In the genomic region with DNA sequence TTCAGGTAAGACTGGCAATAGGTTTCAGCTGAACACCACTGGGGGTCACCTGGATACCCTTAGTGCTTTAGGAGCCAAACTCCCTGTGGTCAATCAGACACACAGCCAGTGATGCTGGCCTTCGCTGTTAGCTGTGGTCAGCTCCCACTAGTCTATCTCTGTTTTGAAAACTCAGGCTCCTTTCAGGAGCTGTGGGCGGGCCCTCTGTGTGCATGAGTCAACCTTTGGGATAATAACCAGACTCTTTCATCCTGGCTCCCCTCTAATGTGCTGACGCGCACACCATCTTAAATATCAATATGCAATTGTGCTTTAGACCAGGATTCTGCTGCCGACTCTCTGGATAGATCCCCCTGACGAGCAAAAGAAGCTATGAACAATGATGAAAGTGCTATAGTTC, we compare ENCODE assay signal across 28 mouse cellular contexts.
DNase-seq lines count a peak whose midpoint lies in the region; ATAC-seq lines count a peak whose summit lies in the region.
"Had no signal": no experiment of that assay in that cellular context is flagged by ENCODE, and none has a peak within 500 bp of the region (broad histone marks: within the 10 kb centered on the region; RNA-seq: fewer than 3 reads in every experiment).

No protein-coding gene starts in this region.

- no peaks in the 10 kb centered on the region for H3K36me3 ChIP-seq in hindbrain, embryonic 13.5 days
- no peaks in the 10 kb centered on the region for H3K36me3 ChIP-seq in hindbrain, embryonic 16.5 days (ENCODE audit: control insufficient read depth, insufficient read depth, low read length)
- no peaks in the 10 kb centered on the region for H3K36me3 ChIP-seq in limb, embryonic 10.5 days
- H3K36me3 ChIP-seq: embryonic facial prominence, embryonic 12.5 days; embryonic facial prominence, embryonic 15.5 days; G1E; heart, embryonic 12.5 days; heart, embryonic 15.5 days; hindbrain, embryonic 10.5 days had no signal

- H3K4me3 ChIP-seq in hindbrain, embryonic 13.5 days, result no peak overlapping the region
- H3K4me3 ChIP-seq in hindbrain, embryonic 16.5 days (ENCODE audit: low read length), result no peak overlapping the region
- no peak overlapping the region for H3K4me3 ChIP-seq in limb, embryonic 10.5 days
- H3K4me3 ChIP-seq: embryonic facial prominence, embryonic 12.5 days; embryonic facial prominence, embryonic 15.5 days; gastrocnemius, adult 2 months; heart, embryonic 12.5 days; heart, embryonic 15.5 days; hindbrain, embryonic 10.5 days had no signal

- H3K9ac ChIP-seq in hindbrain, embryonic 13.5 days, result no peak overlapping the region
- H3K9ac ChIP-seq in hindbrain, embryonic 16.5 days (ENCODE audit: low read depth, low read length), result no peak overlapping the region
- H3K9ac ChIP-seq: embryonic facial prominence, embryonic 12.5 days; embryonic facial prominence, embryonic 15.5 days; forebrain, postnatal 0 days; heart, embryonic 12.5 days; heart, embryonic 15.5 days; hindbrain, embryonic 14.5 days had no signal

- peaks cover 59% of the 10 kb centered on the region for H3K4me1 ChIP-seq in hindbrain, embryonic 13.5 days (replicated peaks)
- peaks cover 16% of the 10 kb centered on the region for H3K4me1 ChIP-seq in hindbrain, embryonic 16.5 days (ENCODE audit: control insufficient read depth, insufficient read depth, low read depth, low read length)
- H3K4me1 ChIP-seq in limb, embryonic 10.5 days, result peaks cover 22% of the 10 kb centered on the region
- H3K4me1 ChIP-seq: heart, embryonic 15.5 days had no signal

- WGBS in hindbrain, embryonic 13.5 days, result 85% methylated on average over 6 of the region's 6 CpGs
- 81% methylated on average over 6 of the region's 6 CpGs for WGBS in hindbrain, embryonic 16.5 days
- WGBS in limb, embryonic 10.5 days, result 94% methylated on average over 6 of the region's 6 CpGs

- H3K9me3 ChIP-seq in hindbrain, embryonic 13.5 days, result no peaks in the 10 kb centered on the region
- no peaks in the 10 kb centered on the region for H3K9me3 ChIP-seq in hindbrain, embryonic 16.5 days (ENCODE audit: control insufficient read depth, low read length)
- no peaks in the 10 kb centered on the region for H3K9me3 ChIP-seq in limb, embryonic 10.5 days (replicated peaks)
- H3K9me3 ChIP-seq: embryonic facial prominence, embryonic 12.5 days; embryonic facial prominence, embryonic 15.5 days; heart, embryonic 12.5 days; heart, embryonic 15.5 days; hindbrain, embryonic 10.5 days had no signal

- no peaks in the 10 kb centered on the region for H3K27me3 ChIP-seq in hindbrain, embryonic 13.5 days
- H3K27me3 ChIP-seq in hindbrain, embryonic 16.5 days (replicated peaks; ENCODE audit: control insufficient read depth, insufficient read depth, low read length), result no peaks in the 10 kb centered on the region
- H3K27me3 ChIP-seq in limb, embryonic 10.5 days (ENCODE audit: low read depth, poor library complexity, severe bottlenecking), result no peaks in the 10 kb centered on the region
- H3K27me3 ChIP-seq: CH12.LX; embryonic facial prominence, embryonic 12.5 days; embryonic facial prominence, embryonic 15.5 days; heart, embryonic 12.5 days; heart, embryonic 15.5 days had no signal

- DNase-seq in adrenal gland, adult 2 months, result peak; percentile 48
- no peak for DNase-seq in adrenal gland, postnatal 4 days (ENCODE audit: low spot score in 2 of 2)
- peak; percentile 74 for DNase-seq in MN1 (ENCODE audit: low spot score)
- DNase-seq in limb, embryonic 10.5 days (ENCODE audit: low spot score), result no peak
- no peak for DNase-seq in thymus, postnatal 25 days
- DNase-seq: B cell, adult 2 months; cerebellum, adult 11 months; cerebellum, adult 2 months; cerebellum, adult 9-11 months; cerebellum, postnatal 25 days; forebrain, postnatal 0 days; gastrocnemius, adult 2 months; gastrocnemius, postnatal 14 days; heart, adult 11 months; heart, postnatal 10 days; heart, postnatal 36 days had no signal

- H3K27ac ChIP-seq in hindbrain, embryonic 13.5 days, result peak overlapping the region; percentile 35; the same call in 1 of the 2 replicates
- no peak overlapping the region for H3K27ac ChIP-seq in hindbrain, embryonic 16.5 days (ENCODE audit: low read depth, low read length)
- H3K27ac ChIP-seq in limb, embryonic 10.5 days, result peak overlapping the region; percentile 19; the same call in 1 of the 2 replicates
- H3K27ac ChIP-seq: embryonic facial prominence, embryonic 12.5 days; embryonic facial prominence, embryonic 15.5 days; heart, embryonic 15.5 days; hindbrain, embryonic 10.5 days; hindbrain, embryonic 14.5 days had no signal

- H3K4me2 ChIP-seq in hindbrain, embryonic 13.5 days, result no peak overlapping the region
- H3K4me2 ChIP-seq in hindbrain, embryonic 16.5 days (ENCODE audit: low read length), result no peak overlapping the region
- H3K4me2 ChIP-seq: embryonic facial prominence, embryonic 12.5 days; embryonic facial prominence, embryonic 15.5 days; heart, embryonic 12.5 days; heart, embryonic 15.5 days; hindbrain, embryonic 14.5 days had no signal

- no peak for ATAC-seq in hindbrain, embryonic 13.5 days (ENCODE audit: low FRiP score)
- no peak for ATAC-seq in hindbrain, embryonic 16.5 days
- ATAC-seq: forebrain, embryonic 14.5 days; forebrain, postnatal 0 days; intestine, postnatal 0 days had no signal

Comparison
In these comparisons a context has a peak if more than half of its experiments do, and no peak if none do; other contexts are left out.
1. DNase-seq: peak in adrenal gland, adult 2 months (single experiment) and MN1 (single experiment); none in adrenal gland, postnatal 4 days (0 of 2), limb, embryonic 10.5 days (single experiment) and thymus, postnatal 25 days (single experiment).